Mouse (Mus musculus) bone marrow, adult 2 months (tissue): ENCODE data around the gene Olfr1380. TPM values are rescaled to one million over a fixed set of nuclear protein-coding genes. Genes with fewer than 3 reads are reported as not detected.
"Not testable (repeated sequence)": the region's sequence is repeated elsewhere in the genome, so short reads cannot be mapped to it uniquely, and the experiment has no call there.

ENCODE experiments used
- H3K27ac ChIP-seq: fragments of 200-500 bp; 2 replicates; pipeline ENCODE4 v1.5.1; 2012; ENCODE audit warnings: low read depth, mild to moderate bottlenecking, control low read depth, inconsistent platforms, low read length; ENCODE audit not compliant: control insufficient read depth, poor library complexity, insufficient read depth
- H3K4me1 ChIP-seq: fragments of 200-500 bp; 2 replicates; pipeline ENCODE4 v1.6.1; 2011; ENCODE audit warnings: low read length; ENCODE audit not compliant: control insufficient read depth, insufficient read depth
- H3K4me3 ChIP-seq: fragments of 200-500 bp; replicated peaks from 2 replicates; pipeline ENCODE3; 2011; ENCODE audit warnings: mild to moderate bottlenecking, low read depth, low read length, control low read depth; ENCODE audit not compliant: control insufficient read depth
- CTCF ChIP-seq: fragments of 200-500 bp; IDR thresholded peaks from 2 replicates; pipeline ENCODE4 v1.5.1; 2011; ENCODE audit warnings: low read length, control low read depth; ENCODE audit not compliant: control insufficient read depth, insufficient read depth
- POLR2A ChIP-seq: fragments of 200-500 bp; IDR thresholded peaks from 2 replicates; pipeline ENCODE4 v1.6.1; 2011; ENCODE audit warnings: low read depth, mild to moderate bottlenecking, control low read depth, low read length, borderline replicate concordance; ENCODE audit not compliant: control insufficient read depth
- WGBS: fragments of 180-500 bp; shearing (Covaris S2); methylation state at CpG from one replicate; pipeline ENCODE4 v1.1.7; 2018; 5-methylcytosine and 5-hydroxymethylcytosine counted together
- polyA plus RNA-seq: library from polyadenylated mRNA; stranded (reverse); fragments of >200 nt; gene quantifications from 2 replicates; pipeline ENCODE4 v1.2.4, GENCODE M21; 2011; ENCODE audit warnings: low replicate concordance; ENCODE audit not compliant: missing spikeins, insufficient read depth, insufficient read length

The Olfr1380 gene
- polyA plus RNA-seq, 1 experiment, result not detected

DNA sequence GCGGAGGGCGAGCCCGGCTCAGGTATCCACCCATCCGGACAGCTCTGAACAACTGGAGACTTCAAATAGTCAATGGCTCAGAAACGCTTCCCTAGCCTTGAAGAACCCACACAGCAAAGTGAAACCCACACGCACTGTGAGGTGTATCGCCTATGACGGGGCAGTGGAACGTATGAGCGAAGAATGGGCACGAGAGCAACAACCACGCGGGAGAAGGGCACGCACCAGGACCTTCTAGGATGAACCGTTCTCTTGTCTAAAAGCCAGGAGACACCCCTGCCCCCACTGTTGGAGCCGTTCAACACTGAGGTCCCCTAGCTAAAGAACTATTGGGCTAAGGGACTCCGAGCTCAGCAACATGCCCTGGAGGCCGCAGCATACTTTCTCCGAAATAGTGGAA lies 33.5 kb downstream of the Olfr1380 start:
- H3K27ac ChIP-seq, result no peak overlapping the region
- no peaks in the 10 kb centered on the region for H3K4me1 ChIP-seq
- no peak overlapping the region for H3K4me3 ChIP-seq
- TF ChIP-seq POLR2A (no peak), CTCF (no peak)
- 85% methylated on average over 19 of the region's 19 CpGs for WGBS

DNA sequence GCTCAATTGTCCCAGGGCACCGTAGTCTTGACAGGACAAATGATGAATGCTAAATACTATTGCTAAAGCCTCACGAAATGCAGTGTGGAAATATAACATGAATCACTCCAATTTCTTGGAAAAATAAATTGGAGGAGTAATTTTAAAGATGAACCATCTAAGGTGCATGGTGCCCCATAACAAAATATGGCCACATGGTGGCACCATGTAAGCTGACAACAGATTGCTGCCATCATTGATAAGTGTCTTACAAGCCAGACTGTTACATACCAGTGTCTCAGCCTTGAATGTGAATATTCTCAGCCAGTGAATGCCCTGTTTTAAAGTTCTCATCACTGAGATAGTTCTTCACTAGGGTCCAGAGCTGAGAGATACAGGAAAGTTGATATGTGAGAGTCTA lies 40.5 kb downstream of the Olfr1380 start:
- not testable (repeated sequence) for H3K27ac ChIP-seq, H3K4me3 ChIP-seq, H3K4me1 ChIP-seq
- WGBS, result 55% methylated on average over 2 of the region's 2 CpGs

DNA sequence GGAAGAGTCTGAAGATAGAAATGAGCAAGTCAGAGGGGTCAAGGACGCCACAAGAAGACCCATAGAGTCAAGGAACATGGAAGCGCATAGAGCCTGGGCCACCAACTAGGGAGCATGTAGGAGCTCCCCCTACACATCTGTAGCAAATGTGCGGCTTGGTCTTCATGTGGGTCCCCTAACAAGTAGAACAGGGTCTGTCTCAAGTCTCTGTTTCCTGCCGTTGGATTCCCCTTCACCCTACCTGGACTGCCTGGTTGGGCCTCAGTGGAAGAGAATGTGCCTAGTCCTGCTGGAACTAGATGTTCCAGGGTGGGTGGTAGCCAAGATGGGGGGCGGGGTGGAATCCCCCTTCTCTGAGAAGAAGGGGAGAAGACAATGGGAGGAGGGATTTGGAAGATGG lies 51.6 kb downstream of the Olfr1380 start:
- not testable (repeated sequence) for H3K4me1 ChIP-seq, H3K27ac ChIP-seq, H3K4me3 ChIP-seq
- 81% methylated on average over 5 of the region's 5 CpGs for WGBS

DNA sequence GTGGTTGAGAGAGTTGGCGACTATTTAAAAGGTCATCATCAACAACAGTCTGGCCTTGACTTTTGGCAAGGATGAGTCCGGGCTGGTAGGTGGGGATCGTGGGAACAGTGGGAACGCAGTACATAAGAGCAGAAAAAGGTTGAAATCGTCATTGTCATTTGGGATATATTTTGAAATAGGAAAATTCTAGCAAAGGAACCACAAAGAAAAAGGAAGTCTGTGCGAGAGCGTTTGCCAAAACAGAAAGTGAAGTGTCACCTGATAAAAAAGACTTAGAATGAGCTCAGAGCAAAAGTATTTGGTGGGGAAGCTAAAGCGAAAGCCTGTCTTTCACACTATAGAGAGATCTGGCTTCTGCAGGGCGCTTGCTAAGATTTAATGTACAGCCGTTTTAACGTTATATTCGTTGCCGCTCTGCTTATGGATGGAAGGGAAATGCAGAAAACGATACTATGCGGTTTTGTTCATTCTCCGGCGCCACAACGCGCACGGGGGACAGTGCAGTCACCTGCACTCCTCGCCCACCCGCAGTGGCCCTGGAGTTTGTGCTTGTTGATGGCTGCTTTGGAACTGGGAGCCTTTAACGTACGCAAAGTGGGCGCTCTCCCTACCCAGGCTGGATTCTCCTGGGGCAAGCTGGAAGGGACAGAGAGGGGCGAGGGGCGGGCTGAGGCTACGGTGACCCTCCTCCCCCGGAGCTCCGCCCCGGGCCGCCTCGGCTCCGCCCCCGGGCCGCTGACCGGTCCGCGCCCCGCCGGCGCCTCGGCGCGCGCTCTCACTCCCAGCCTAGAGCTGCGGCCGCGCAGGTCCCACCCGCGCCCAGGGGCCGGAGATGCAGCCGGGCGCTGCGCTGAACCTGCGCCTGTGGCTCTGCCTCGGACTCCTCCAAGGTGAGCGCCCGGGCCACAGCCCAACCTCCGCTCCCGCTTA lies 52.5 kb downstream of the Olfr1380 start, which contains the start of gene Flt4:
TSS of gene Flt4 (plus strand) at position 326 of the 930 bp plus-strand sequence.
- H3K27ac ChIP-seq, H3K4me1 ChIP-seq: not testable (repeated sequence)
- WGBS, result 1% methylated on average over 60 of the region's 61 CpGs
- peak within 1 kb of the TSS; percentile 12 for H3K4me3 ChIP-seq

DNA sequence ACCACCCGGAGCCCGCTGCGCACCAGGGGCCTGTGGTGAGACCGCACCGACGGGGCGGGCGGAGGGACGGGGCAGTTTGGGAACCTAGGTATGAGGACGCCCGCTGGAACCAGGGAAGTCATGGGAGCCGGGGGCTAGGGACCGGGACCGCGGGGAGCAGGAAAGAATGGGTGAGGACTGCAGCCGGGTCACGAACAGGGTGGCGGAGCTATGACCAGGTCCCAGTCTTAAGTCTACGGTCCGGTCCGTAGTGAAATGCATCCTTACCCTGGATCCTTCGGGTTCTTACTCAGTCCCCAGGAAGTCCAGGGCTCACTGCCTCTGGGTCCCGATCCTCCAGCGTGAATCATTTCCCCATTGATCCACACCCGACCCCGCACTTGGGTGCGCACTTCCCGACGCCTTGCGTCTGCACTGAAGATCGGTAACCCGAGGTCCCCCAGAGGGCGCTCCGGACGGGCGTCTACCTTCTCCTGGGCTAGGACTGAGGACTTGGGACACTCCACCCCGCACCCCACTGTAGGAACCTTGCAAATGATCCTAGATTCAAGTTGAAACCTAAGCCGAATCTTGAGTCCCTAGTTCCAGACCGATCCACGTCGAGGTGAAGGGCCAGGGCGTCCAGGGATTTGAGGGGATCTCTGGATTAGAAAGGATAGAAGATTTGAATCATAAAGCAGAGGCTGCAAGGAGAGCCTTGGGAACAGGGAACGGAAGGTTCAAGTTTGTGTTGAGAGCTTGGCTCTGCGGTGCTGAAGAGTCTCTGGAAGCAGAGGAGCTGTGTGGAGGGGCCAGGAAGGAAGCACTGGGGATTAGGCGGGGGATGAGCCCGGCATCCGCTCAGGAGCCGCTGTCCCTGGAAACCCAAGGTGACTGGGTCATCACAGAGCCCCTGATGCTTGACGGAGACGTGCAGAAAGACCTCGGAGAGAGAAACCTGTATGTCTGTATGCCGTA lies 53.5 kb downstream of the Olfr1380 start:
- 3% methylated on average over 51 of the region's 52 CpGs for WGBS
- not testable (repeated sequence) for H3K4me1 ChIP-seq, H3K27ac ChIP-seq
- peak overlapping the region; percentile 12 for H3K4me3 ChIP-seq

DNA sequence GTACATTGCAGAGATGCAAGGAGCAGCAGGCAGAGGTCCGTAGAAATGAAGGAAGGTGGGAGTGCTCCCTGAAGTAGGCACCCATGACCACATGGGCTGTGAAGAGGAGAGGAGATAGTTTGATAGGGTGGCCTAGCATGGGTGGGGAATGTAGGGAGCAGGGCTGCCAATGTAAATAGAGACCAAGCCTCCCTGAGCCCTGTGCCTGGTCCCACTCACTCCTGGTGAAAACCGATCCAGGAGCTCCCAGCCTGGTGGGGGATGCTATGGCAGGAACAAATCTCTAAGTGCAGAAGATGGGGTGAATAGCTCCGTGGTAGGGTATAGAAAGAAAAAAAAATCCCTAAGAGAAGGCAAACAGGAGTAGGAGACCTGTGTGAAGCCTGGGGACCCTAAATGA lies 54.7 kb downstream of the Olfr1380 start:
- not testable (repeated sequence) for H3K4me3 ChIP-seq, H3K4me1 ChIP-seq, H3K27ac ChIP-seq
- WGBS, result 72% methylated on average over 3 of the region's 3 CpGs

DNA sequence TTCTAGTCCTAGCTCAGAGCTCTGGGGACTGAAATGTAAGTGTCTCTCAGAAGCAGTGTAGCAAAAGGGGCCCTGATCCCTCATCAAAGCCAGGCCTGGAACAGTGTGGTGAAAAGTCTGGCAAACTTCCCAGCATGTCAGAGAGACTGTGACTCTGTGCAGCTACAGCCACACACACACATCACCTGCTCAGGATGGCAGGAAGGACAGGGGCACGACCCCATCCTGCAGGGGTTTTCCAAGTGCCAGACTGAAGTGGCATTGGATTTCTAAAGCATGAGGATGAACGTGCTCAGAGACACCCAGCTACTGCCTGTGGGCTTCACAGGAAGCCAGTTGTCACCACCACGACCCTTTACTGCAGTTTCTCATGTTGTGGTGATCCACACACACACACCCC lies 55.5 kb downstream of the Olfr1380 start:
- TF ChIP-seq CTCF (no peak), POLR2A (no peak)
- Histone ChIP-seq H3K4me3 (no peak overlapping the region), H3K27ac (no peak overlapping the region), H3K4me1 (no peaks in the 10 kb centered on the region; the same call in 1 of the 2 replicates)
- 10% methylated on average over 3 of the region's 3 CpGs for WGBS

DNA sequence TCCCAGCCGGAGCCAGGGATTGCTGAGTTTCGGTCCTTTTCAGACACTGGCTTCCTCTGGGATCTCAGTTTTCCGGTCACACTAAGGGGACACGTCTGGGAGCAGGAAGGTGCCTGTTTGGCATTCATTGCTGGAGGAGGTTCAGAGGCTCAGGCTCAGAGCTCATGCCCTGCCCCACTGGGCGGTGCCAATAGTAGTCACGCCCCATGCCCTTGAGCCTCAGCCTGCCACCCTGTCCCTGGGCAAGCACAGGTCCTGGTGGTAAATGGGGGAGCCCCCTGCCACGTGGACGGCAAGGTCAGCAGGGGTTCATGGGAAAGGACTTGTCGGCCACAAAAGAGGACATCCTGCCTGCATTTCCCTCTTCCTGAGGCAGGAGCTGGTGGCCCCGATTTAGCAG lies 56.7 kb downstream of the Olfr1380 start:
- TF ChIP-seq POLR2A (no peak), CTCF (no peak)
- Histone ChIP-seq H3K27ac (no peak overlapping the region), H3K4me1 (no peaks in the 10 kb centered on the region; the same call in 1 of the 2 replicates), H3K4me3 (no peak overlapping the region)
- 2% methylated on average over 10 of the region's 10 CpGs for WGBS

Other genes with a start within 250 kb of the Olfr1380 start
- gene Olfr1391, start 234.1 kb upstream of the Olfr1380 start, polyA plus RNA-seq, result not detected in 2 replicates
- gene Olfr1390, start 221.7 kb upstream of the Olfr1380 start, polyA plus RNA-seq, result not detected in 2 replicates
- gene Olfr1389, start 133.8 kb upstream of the Olfr1380 start, polyA plus RNA-seq, result not detected in 2 replicates
- 0.54 and 0.65 TPM in 2 replicates for gene Olfr1388, start 120.3 kb upstream of the Olfr1380 start, polyA plus RNA-seq
- not detected in 2 replicates for gene Olfr1387, start 101.5 kb upstream of the Olfr1380 start, polyA plus RNA-seq
- gene Olfr1386, start 91.8 kb upstream of the Olfr1380 start, polyA plus RNA-seq, result not detected in 2 replicates
- 1.1 TPM in 2 replicates for gene Olfr1385, start 67.8 kb upstream of the Olfr1380 start, polyA plus RNA-seq
- gene Olfr1384, start 50.2 kb upstream of the Olfr1380 start, polyA plus RNA-seq, result not detected in 2 replicates
- gene Olfr1383, start 37.2 kb upstream of the Olfr1380 start, polyA plus RNA-seq, result not detected in 2 replicates
- not detected in 2 replicates for gene Olfr1382, start 28.6 kb upstream of the Olfr1380 start, polyA plus RNA-seq
- not detected in 2 replicates for gene Olfr1381, start 13.4 kb upstream of the Olfr1380 start, polyA plus RNA-seq
- gene Flt4, start 52.4 kb downstream of the Olfr1380 start, polyA plus RNA-seq, result 4.3 and 4.9 TPM in 2 replicates
- gene Scgb3a1, start 106.7 kb downstream of the Olfr1380 start, polyA plus RNA-seq, result 2.1 TPM in 1 of 2 replicates, not detected in the other
- 19.7 and 20.2 TPM in 2 replicates for gene Cnot6, start 155.8 kb downstream of the Olfr1380 start, polyA plus RNA-seq
- 3.2 TPM in 1 of 2 replicates, not detected in the other for gene Gfpt2, start 237.3 kb downstream of the Olfr1380 start, polyA plus RNA-seq